Mouse (Mus musculus): ENCODE results near the gene Bace2. TPM values are rescaled to one million over a fixed set of nuclear protein-coding genes. Genes with fewer than 3 reads are reported as not detected.
A peak's percentile ranks its signal among the peaks of the same experiment; 100 is the strongest.

Bace2 gene
- polyA plus RNA-seq, 1 experiment from 2014 or later, result 1.4 TPM

- Histone ChIP-seq H3K9ac (ENCODE audit: low read length) (no peak overlapping the region), H3K4me3 (ENCODE audit: low read depth, low read length) (no peak overlapping the region), H3K27me3 (ENCODE audit: control insufficient read depth, insufficient read depth, low read length) (no peaks in the 10 kb centered on the region), H3K4me1 (ENCODE audit: control insufficient read depth, insufficient read depth, low read length) (no peaks in the 10 kb centered on the region), H3K4me2 (ENCODE audit: low read depth, severe bottlenecking) (no peak overlapping the region), H3K9me3 (ENCODE audit: control insufficient read depth, low read length) (no peaks in the 10 kb centered on the region), H3K27ac (replicated peaks; ENCODE audit: low read depth, low read length) (no peak overlapping the region), H3K36me3 (ENCODE audit: control insufficient read depth, insufficient read depth, low read length) (no peaks in the 10 kb centered on the region)
- ATAC-seq (ENCODE audit: insufficient number of reproducible peaks, low FRiP score, low TSS enrichment, low read depth), result no peak
- 89% methylated on average over 2 of the region's 2 CpGs for WGBS
- no peak for DNase-seq (ENCODE audit: low spot score)
These were observed 27.9 kb upstream of the Bace2 start for GRCm38 (mm10) chr16:97328602-97329001.

- peaks cover 13% of the 10 kb centered on the region; the same call in 1 of the 2 replicates for H3K27me3 ChIP-seq (ENCODE audit: control insufficient read depth, insufficient read depth, low read length)
- no peak overlapping the region for H3K4me2 ChIP-seq (ENCODE audit: low read depth, severe bottlenecking)
- no peaks in the 10 kb centered on the region for H3K36me3 ChIP-seq (ENCODE audit: control insufficient read depth, insufficient read depth, low read length)
- H3K9me3 ChIP-seq (ENCODE audit: control insufficient read depth, low read length), result no peaks in the 10 kb centered on the region
- H3K27ac ChIP-seq (replicated peaks; ENCODE audit: low read depth, low read length), result no peak overlapping the region
- peaks cover 6% of the 10 kb centered on the region; the same call in 1 of the 2 replicates for H3K4me1 ChIP-seq (ENCODE audit: control insufficient read depth, insufficient read depth, low read length)
- no peak overlapping the region for H3K4me3 ChIP-seq (ENCODE audit: low read depth, low read length)
- no peak overlapping the region for H3K9ac ChIP-seq (ENCODE audit: low read length)
- ATAC-seq (ENCODE audit: insufficient number of reproducible peaks, low FRiP score, low TSS enrichment, low read depth) (no peak), DNase-seq (ENCODE audit: low spot score) (no peak)
- 80% methylated on average over 2 of the region's 2 CpGs for WGBS
These were observed 3.5 kb upstream of the Bace2 start for GRCm38 (mm10) chr16:97353013-97353412.

GRCm38 (mm10) chr16:97354632-97355031 is 1.9 kb upstream of the Bace2 start:
- no peaks in the 10 kb centered on the region for H3K36me3 ChIP-seq (ENCODE audit: control insufficient read depth, insufficient read depth, low read length)
- H3K27ac ChIP-seq (replicated peaks; ENCODE audit: low read depth, low read length), result no peak overlapping the region
- H3K4me3 ChIP-seq (ENCODE audit: low read depth, low read length), result no peak overlapping the region
- peaks cover 6% of the 10 kb centered on the region; the same call in 1 of the 2 replicates for H3K4me1 ChIP-seq (ENCODE audit: control insufficient read depth, insufficient read depth, low read length)
- no peaks in the 10 kb centered on the region for H3K9me3 ChIP-seq (ENCODE audit: control insufficient read depth, low read length)
- no peak overlapping the region for H3K4me2 ChIP-seq (ENCODE audit: low read depth, severe bottlenecking)
- DNase-seq (ENCODE audit: low spot score) (no peak), ATAC-seq (ENCODE audit: insufficient number of reproducible peaks, low FRiP score, low TSS enrichment, low read depth) (no peak)
- peaks cover 16% of the 10 kb centered on the region for H3K27me3 ChIP-seq (ENCODE audit: control insufficient read depth, insufficient read depth, low read length)
- WGBS, result 56% methylated on average over 2 of the region's 2 CpGs
- H3K9ac ChIP-seq (ENCODE audit: low read length), result no peak overlapping the region

- H3K27me3 ChIP-seq (ENCODE audit: control insufficient read depth, insufficient read depth, low read length), result peaks cover 16% of the 10 kb centered on the region
- WGBS, result 0% methylated on average over 25 of the region's 25 CpGs
- H3K4me3 ChIP-seq (ENCODE audit: low read depth, low read length), result peak overlapping the region; percentile 51
- no peaks in the 10 kb centered on the region for H3K36me3 ChIP-seq (ENCODE audit: control insufficient read depth, insufficient read depth, low read length)
- no peak overlapping the region for H3K9ac ChIP-seq (ENCODE audit: low read length)
- H3K9me3 ChIP-seq (ENCODE audit: control insufficient read depth, low read length), result no peaks in the 10 kb centered on the region
- H3K4me1 ChIP-seq (ENCODE audit: control insufficient read depth, insufficient read depth, low read length), result peaks cover 6% of the 10 kb centered on the region; the same call in 1 of the 2 replicates
- DNase-seq (ENCODE audit: low spot score), result peak; percentile 43
- peak overlapping the region; percentile 99 for H3K4me2 ChIP-seq (ENCODE audit: low read depth, severe bottlenecking)
- H3K27ac ChIP-seq (replicated peaks; ENCODE audit: low read depth, low read length), result no peak overlapping the region
- ATAC-seq (ENCODE audit: insufficient number of reproducible peaks, low FRiP score, low TSS enrichment, low read depth), result peak; percentile 60
These were observed 763 bp downstream of the Bace2 start for GRCm38 (mm10) chr16:97357188-97357821.

GRCm38 (mm10) chr16:97362231-97362888 is 5.8 kb downstream of the Bace2 start:
- Histone ChIP-seq H3K27ac (replicated peaks; ENCODE audit: low read depth, low read length) (no peak overlapping the region), H3K27me3 (ENCODE audit: control insufficient read depth, insufficient read depth, low read length) (peaks cover 5% of the 10 kb centered on the region), H3K4me3 (ENCODE audit: low read depth, low read length) (no peak overlapping the region), H3K9ac (ENCODE audit: low read length) (no peak overlapping the region), H3K4me1 (ENCODE audit: control insufficient read depth, insufficient read depth, low read length) (peaks cover 1% of the 10 kb centered on the region; the same call in 1 of the 2 replicates), H3K36me3 (ENCODE audit: control insufficient read depth, insufficient read depth, low read length) (no peaks in the 10 kb centered on the region), H3K9me3 (ENCODE audit: control insufficient read depth, low read length) (no peaks in the 10 kb centered on the region), H3K4me2 (ENCODE audit: low read depth, severe bottlenecking) (no peak overlapping the region)
- no peak for DNase-seq (ENCODE audit: low spot score)
- WGBS, result 84% methylated on average over 8 of the region's 8 CpGs
- no peak for ATAC-seq (ENCODE audit: insufficient number of reproducible peaks, low FRiP score, low TSS enrichment, low read depth)

- DNase-seq (ENCODE audit: low spot score) (no peak), ATAC-seq (ENCODE audit: insufficient number of reproducible peaks, low FRiP score, low TSS enrichment, low read depth) (no peak)
- no peaks in the 10 kb centered on the region for H3K36me3 ChIP-seq (ENCODE audit: control insufficient read depth, insufficient read depth, low read length)
- no peaks in the 10 kb centered on the region for H3K9me3 ChIP-seq (ENCODE audit: control insufficient read depth, low read length)
- H3K4me3 ChIP-seq (ENCODE audit: low read depth, low read length), result no peak overlapping the region
- 36% methylated on average over 2 of the region's 2 CpGs for WGBS
- no peak overlapping the region for H3K9ac ChIP-seq (ENCODE audit: low read length)
- H3K27me3 ChIP-seq (ENCODE audit: control insufficient read depth, insufficient read depth, low read length), result no peaks in the 10 kb centered on the region
- no peak overlapping the region for H3K27ac ChIP-seq (replicated peaks; ENCODE audit: low read depth, low read length)
- no peak overlapping the region for H3K4me2 ChIP-seq (ENCODE audit: low read depth, severe bottlenecking)
- no peaks in the 10 kb centered on the region for H3K4me1 ChIP-seq (ENCODE audit: control insufficient read depth, insufficient read depth, low read length)
These were observed 9.6 kb downstream of the Bace2 start for GRCm38 (mm10) chr16:97366141-97366540.

GRCm38 (mm10) chr16:97370258-97370657 is 13.7 kb downstream of the Bace2 start:
- WGBS, result 85% methylated on average over 4 of the region's 4 CpGs
- ATAC-seq (ENCODE audit: insufficient number of reproducible peaks, low FRiP score, low TSS enrichment, low read depth) (no peak), DNase-seq (ENCODE audit: low spot score) (no peak)
- Histone ChIP-seq H3K4me3 (ENCODE audit: low read depth, low read length) (no peak overlapping the region), H3K27me3 (ENCODE audit: control insufficient read depth, insufficient read depth, low read length) (no peaks in the 10 kb centered on the region), H3K36me3 (ENCODE audit: control insufficient read depth, insufficient read depth, low read length) (no peaks in the 10 kb centered on the region), H3K4me1 (ENCODE audit: control insufficient read depth, insufficient read depth, low read length) (no peaks in the 10 kb centered on the region), H3K27ac (replicated peaks; ENCODE audit: low read depth, low read length) (no peak overlapping the region), H3K9me3 (ENCODE audit: control insufficient read depth, low read length) (no peaks in the 10 kb centered on the region), H3K9ac (ENCODE audit: low read length) (no peak overlapping the region), H3K4me2 (ENCODE audit: low read depth, severe bottlenecking) (no peak overlapping the region)

GRCm38 (mm10) chr16:97387955-97388354 is 31.4 kb downstream of the Bace2 start:
- ATAC-seq (ENCODE audit: insufficient number of reproducible peaks, low FRiP score, low TSS enrichment, low read depth), result no peak
- no peak overlapping the region for H3K4me3 ChIP-seq (ENCODE audit: low read depth, low read length)
- no peak for DNase-seq (ENCODE audit: low spot score)
- H3K9me3 ChIP-seq (ENCODE audit: control insufficient read depth, low read length), result no peaks in the 10 kb centered on the region
- 76% methylated on average over 2 of the region's 2 CpGs for WGBS
- H3K27me3 ChIP-seq (ENCODE audit: control insufficient read depth, insufficient read depth, low read length), result no peaks in the 10 kb centered on the region
- no peaks in the 10 kb centered on the region for H3K4me1 ChIP-seq (ENCODE audit: control insufficient read depth, insufficient read depth, low read length)
- no peak overlapping the region for H3K4me2 ChIP-seq (ENCODE audit: low read depth, severe bottlenecking)
- no peaks in the 10 kb centered on the region for H3K36me3 ChIP-seq (ENCODE audit: control insufficient read depth, insufficient read depth, low read length)
- no peak overlapping the region for H3K9ac ChIP-seq (ENCODE audit: low read length)
- H3K27ac ChIP-seq (replicated peaks; ENCODE audit: low read depth, low read length), result no peak overlapping the region

Data from limb, embryonic 11.5 days (tissue).